Mouse (Mus musculus) layer of hippocampus, adult 2 months (tissue): Measurements from ENCODE around the gene Elfn1. TPM values are rescaled to one million over a fixed set of nuclear protein-coding genes. Genes with fewer than 3 reads are reported as not detected.

Experiments
- DNase-seq, 2 experiments: peaks; one replicate each; pipeline ENCODE4 v3.0.0; 2022; ENCODE audit warnings: low spot score in 2 of 2
- H3K27ac ChIP-seq: fragments of 200-600 bp; 2 replicates; pipeline ENCODE4 v1.8.1; 2022
- H3K4me3 ChIP-seq: fragments of 200-600 bp; 2 replicates; pipeline ENCODE4 v1.8.1; 2022; ENCODE audit warnings: mild to moderate bottlenecking
- CTCF ChIP-seq: fragments of 200-600 bp; conservative IDR thresholded peaks from 2 replicates; pipeline ENCODE4 v1.8.1; 2022; ENCODE audit warnings: antibody characterized with exemption, mild to moderate bottlenecking, moderate library complexity
- total RNA-seq, 2 experiments: library from RNA; stranded (reverse); gene quantifications; 2 replicates each; pipeline ENCODE4 v1.2.3; 2021

Gene Elfn1
- total RNA-seq, 2 experiments from 2014 or later = 27.0 to 29.1 TPM

DNA sequence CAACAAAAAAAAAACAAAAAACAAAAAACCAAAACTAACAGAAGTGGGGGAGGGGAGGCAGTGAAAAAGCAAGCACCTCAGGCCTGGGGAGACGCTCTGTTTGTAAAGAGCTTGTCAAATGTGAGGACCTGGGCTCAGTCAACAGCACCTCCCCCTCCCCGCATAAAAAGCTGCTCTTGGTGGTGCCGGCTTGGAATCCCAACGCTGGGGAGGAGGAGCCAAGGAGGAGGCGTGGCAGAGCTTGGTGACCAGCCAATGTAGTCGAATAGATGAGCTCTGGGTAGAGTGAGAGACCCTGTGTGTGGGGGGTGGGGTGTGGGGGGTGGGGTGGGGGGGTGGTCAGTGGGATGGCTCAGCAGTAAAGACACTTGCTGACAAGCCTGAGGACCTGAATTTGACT is 91.2 kb downstream of the Elfn1 start:
- DNase-seq = no peak
- Histone ChIP-seq H3K4me3 (no peak overlapping the region), H3K27ac (no peak overlapping the region)
- TF ChIP-seq CTCF = no peak

DNA sequence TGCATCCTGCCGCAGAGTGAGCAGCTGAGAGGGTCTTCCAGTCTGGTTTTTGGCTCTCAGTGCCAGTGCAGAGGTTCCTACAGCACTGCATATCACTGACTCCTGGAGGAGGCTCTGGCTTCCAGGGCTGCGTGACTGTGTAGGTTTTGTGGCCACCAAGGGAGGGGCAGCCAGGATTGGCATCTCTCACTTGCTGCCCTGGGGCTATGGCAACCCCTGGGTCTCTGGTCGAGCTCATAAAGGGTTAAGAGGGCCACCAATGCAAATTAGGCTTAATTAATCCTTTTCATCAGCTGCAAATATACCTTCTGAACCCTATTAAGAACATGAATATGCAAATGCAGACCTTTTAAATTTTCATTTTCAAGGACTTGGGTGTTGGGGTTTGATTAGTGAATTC is 94.8 kb downstream of the Elfn1 start:
- no peak for TF ChIP-seq CTCF
- H3K27ac ChIP-seq = no peak overlapping the region
- DNase-seq = no peak
- no peak overlapping the region for H3K4me3 ChIP-seq

DNA sequence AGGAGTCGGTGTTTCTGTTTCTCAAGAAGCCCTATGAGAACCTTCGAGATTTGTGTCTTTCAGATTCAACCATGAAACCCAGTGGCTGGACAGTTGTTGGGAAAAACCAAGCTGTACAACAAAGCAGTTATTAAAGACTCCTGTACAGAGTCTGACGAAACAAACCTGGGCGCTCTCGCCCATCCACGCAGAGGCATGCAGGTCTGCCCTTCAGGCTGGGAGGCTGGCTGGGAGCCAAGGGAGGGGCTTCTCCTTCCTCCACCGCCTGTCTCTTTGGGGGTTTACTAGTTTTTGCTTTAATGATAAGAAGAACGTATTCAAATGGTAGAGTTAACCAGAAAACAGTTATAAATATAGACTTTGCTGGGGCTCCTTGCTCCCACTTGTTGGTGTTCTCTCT is 99.1 kb downstream of the Elfn1 start:
- no peak overlapping the region for H3K27ac ChIP-seq
- DNase-seq = no peak
- H3K4me3 ChIP-seq = no peak overlapping the region
- TF ChIP-seq CTCF = no peak

DNA sequence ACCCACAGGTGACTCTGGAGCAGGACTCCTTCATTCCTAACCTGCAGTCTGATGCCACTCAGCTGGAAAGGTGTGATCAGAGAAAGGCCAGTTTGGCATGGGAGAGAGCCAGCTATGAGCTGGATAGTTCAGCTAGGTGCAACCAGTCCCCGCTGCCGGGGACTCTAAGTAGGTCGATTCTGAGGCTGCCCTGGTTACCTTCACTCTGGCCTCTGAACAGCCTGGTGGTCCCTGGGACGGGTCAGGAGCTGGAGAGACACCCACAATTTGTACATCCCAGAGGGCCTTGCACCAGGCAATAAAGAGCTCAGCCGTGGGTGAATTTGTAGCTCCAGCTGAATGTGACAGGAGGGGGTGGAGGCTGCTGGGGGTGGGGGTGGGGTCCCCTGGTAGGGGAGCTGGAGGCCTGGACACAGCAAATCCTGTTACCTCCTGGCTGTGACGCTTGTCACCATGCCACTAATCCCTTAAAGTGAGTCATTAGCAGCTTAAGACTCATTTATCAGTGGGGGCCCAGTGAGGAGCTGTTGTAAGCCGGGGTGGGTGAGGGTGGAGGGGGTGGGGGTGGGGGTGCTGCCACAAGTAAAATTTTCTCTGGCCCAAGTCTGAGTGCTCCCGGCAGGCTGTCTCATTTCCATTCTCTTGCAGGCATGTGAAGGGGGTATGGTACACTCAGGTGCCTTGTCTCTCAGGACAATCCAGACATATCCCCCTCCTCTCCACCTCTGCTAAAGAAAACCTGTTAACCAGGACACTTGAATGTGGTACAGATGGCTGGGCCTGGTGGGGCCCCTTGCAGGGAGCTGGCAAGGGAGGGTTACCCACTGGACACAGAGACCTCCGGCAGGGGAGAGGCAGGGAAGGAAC is 100.1 kb downstream of the Elfn1 start:
- TF ChIP-seq CTCF = no peak
- DNase-seq = no peak

DNA sequence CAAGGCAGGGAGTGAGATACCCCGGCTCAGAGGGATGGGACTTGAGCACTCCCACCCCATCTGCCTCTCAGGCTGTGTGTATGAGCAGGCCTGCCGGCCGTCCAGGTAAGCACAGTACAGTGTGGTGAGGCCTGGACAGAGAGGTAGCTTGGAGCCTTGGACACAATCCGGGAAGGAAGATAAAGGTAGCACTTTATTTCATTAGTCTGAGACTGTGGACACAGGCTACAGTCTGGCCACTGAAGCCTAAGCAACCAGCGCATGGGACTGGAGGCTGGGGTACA is 100.7 kb downstream of the Elfn1 start:
- Histone ChIP-seq H3K27ac (no peak overlapping the region), H3K4me3 (no peak overlapping the region)
- no peak for DNase-seq
- TF ChIP-seq CTCF = no peak

More for the DNA sequence above, 100.1 kb downstream of the Elfn1 start:
- no peak overlapping the region for H3K27ac ChIP-seq
- no peak overlapping the region for H3K4me3 ChIP-seq

DNA sequence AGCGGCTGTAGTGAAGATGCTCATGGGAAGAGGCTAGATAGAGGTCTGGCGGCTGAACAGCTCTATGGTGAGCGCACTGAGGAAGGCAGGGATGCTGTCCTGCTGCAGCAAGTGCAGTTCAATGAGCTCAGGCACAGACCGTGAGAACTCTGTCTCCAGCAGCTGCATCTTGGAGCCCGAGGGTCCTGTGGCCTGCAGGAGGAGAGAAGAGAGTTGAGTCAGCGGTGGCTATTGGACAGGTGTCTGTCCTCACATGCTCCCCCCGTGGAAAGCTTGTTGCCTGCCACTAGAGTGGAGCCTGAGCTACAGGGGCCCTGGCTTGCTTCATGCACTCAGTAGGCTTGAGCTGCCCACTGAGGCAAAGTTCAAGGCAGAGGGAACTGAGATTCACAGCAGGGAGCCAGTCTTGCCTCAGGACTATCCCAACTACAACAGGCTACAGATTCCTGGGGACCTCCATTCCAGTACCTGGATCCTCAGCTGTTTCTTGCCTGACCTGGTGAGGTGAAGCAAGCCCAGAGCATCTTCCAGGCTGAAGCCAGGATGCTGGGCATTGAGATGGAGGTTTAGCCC is 101.4 kb downstream of the Elfn1 start:
- no peak overlapping the region for H3K4me3 ChIP-seq
- DNase-seq = no peak
- no peak overlapping the region for H3K27ac ChIP-seq
- TF ChIP-seq CTCF = no peak

DNA sequence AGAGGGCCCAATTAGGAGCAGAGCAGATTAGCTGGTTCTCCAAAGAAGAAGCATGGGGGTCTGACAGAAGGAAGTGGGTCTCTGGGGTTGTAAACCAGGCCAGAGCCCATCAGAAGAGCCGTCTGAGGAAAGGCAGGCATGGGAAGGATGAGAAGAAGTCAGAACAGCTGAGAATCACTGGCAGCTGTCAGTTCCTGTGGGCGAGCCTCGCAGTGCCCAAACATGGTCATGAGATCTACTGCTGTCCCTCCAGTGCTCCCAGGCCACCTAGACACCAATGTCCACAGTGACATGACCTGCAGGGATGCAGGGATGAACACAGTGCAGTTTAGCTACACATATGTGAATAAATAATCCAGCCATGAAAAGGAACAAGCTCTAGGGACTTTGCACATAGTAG is 102.7 kb downstream of the Elfn1 start:
- Histone ChIP-seq H3K4me3 (no peak overlapping the region), H3K27ac (no peak overlapping the region)
- TF ChIP-seq CTCF = no peak
- DNase-seq = no peak

DNA sequence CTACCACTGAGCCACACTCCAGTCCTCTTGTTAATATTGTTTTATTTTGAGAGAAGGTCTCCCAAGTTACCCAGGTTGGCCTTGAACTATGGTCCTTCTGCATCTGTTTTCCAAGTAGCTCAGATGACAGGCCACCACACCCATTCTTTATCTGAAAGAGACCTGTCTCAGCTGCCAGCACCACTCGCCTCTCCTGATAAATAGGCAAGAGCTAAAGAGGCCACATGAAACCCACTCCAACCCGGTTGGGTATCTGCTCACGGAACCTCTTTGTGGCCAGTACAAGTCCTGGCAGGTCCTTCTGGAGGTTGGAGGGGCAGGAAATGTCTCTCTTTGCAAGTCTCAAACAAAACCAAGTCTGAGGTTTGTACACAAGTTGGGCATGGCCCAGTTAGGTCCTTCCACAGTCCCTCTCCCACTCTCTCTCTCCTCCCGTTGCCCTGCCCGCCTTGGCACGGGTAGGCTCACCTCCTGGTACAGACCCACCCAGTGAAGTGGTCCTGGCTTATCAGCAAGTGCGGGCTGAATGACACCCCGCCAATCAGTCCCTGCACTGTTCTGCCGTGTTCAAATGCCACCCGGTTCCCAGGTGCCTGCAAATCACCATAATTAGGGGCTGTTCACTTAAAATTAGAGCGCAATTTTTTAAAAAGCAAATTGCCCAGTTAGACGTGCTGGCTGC is 104.7 kb downstream of the Elfn1 start:
- Histone ChIP-seq H3K27ac (no peak overlapping the region), H3K4me3 (no peak overlapping the region)
- DNase-seq = no peak
- TF ChIP-seq CTCF = no peak

DNA sequence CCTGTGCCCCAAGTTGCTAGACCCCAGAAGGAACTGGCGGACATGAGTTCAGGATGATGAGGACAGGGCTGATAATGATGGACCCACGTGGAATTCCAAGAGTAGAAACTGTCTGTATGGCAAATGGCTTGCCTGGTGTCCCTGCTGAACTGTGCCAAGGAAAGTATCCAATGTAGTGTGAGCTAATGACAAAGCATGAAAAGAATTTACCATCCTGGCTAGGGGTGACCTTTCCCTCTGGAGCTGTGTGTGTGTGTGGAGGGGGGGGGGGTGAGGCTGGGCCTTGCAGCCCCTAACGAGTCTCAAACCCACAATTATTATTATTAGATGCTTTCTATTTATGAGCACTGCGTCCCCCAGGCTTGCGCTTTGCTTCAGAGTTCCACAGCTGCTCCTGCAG is 105.9 kb downstream of the Elfn1 start:
- TF ChIP-seq CTCF = no peak
- DNase-seq = no peak
- Histone ChIP-seq H3K4me3 (no peak overlapping the region), H3K27ac (no peak overlapping the region)

DNA sequence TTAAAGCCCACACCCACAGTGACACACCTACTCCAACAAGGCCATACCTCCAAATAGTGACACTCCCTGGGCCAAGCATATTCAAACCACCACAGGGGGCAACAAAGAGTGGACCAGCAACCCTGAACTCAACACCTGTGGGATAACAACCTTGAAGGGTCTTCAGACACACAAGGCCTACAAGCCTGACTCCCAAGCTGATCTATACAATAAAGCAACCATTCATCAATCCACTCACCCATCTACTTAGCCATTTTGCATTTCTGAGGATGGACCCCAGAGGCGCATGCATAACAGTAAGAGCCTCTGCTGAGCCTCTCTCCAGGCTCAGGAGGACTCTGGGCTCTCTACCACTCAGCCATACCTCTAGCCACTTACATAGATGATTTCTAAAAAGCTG is 109.2 kb downstream of the Elfn1 start:
- H3K4me3 ChIP-seq = no peak overlapping the region
- DNase-seq = no peak
- no peak overlapping the region for H3K27ac ChIP-seq
- no peak for TF ChIP-seq CTCF

DNA sequence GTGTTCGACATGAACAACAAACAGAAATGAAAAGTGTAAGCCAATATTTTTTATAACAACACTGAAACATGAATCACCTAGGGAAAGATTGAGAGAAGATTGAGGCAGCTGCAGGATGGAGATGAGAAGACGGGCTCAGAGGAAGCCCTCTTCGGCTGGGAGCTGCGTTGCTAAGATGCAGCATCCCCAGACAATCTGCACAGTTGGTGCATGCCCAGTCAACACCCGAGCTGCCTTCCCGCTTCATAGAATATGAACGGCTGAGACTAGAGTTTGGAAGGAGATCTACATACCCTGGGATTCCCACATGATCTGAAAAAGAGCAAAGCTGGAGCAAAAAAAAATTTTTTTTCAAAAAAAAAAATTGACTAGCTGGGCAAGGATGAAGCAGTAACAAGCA is 111.0 kb downstream of the Elfn1 start:
- TF ChIP-seq CTCF = no peak
- DNase-seq = peak in 1 of 2 experiments; percentile 50
- H3K27ac ChIP-seq = no peak overlapping the region

DNA sequence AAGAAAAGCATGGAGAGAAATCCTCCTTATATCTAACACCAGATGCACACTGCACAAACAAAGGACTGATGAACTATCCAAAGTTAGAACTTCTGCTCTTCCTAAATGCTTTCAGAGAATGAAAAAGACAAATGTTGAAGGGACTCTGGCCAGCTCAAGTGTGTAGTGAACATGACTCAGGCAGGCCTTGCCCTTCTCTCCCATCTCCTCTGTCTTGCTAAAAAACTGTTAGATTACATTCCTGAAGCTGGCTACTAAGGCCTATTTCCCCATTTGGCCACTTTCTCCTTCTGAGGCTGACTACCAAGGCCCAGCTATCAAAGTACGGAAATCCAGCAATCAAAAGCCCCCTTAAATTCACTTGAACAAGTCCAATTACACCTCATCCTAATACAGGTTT is 111.9 kb downstream of the Elfn1 start:
- Histone ChIP-seq H3K27ac (no peak overlapping the region), H3K4me3 (no peak overlapping the region)
- TF ChIP-seq CTCF = no peak
- no peak for DNase-seq

More for the DNA sequence above, 111.0 kb downstream of the Elfn1 start:
- no peak overlapping the region for H3K4me3 ChIP-seq

DNA sequence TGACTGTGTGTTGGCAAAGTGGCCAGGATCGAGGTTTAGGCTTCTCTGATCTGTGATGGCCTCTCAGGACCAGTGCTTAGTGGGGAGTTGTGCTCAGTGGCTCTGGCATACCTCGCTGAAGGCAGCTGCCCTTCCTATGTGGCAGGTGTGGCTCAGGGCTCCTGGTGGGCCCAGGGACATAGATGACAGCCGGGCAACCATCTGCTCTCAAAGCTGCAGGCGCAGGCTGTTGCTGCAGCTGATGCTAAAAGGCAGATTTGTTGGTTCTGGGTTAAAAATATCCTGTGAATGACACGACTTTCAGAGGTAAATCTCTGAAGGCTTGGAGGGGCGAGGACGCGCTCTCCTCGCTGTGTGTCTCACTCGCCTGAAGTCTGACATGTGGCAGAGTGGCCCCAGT is 114.0 kb downstream of the Elfn1 start:
- H3K4me3 ChIP-seq = no peak overlapping the region
- peak; percentile 29 to 49 for DNase-seq
- TF ChIP-seq CTCF = no peak
- H3K27ac ChIP-seq = no peak overlapping the region

DNA sequence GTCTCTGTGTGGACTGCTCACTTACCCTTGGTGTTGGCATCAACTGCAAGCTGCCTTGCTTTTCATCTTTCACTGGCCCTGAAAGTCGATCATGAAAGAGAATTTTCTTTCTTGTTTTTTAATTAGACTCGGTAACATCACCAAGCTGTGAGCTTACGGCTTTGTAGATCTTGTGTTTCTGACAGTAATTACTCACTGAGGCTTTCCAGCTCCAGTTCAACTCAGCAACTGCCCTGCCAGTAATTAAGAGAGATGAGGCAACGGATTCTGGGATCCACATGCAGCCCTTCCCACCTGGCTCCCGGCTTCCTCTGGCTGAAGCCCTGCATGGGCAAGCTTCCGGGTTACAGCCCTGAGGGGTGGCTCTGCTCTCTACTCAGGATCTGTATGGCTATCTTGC is 115.1 kb downstream of the Elfn1 start:
- Histone ChIP-seq H3K4me3 (no peak overlapping the region), H3K27ac (no peak overlapping the region)
- no peak for TF ChIP-seq CTCF
- no peak for DNase-seq
